Mouse (Mus musculus) liver, embryonic 14.5 days (tissue): Measurements from ENCODE around the gene Ddb1. TPM values are rescaled to one million over a fixed set of nuclear protein-coding genes. Genes with fewer than 3 reads are reported as not detected.

Source experiments
- ATAC-seq: fragments of 200-750 bp; cut with Nextera tagmentation; 2 replicates; pipeline ENCODE4 v1.8.0; 2017; ENCODE audit warnings: moderate number of reproducible peaks, mild to moderate bottlenecking, moderate library complexity; ENCODE audit not compliant: insufficient read depth
- DNase-seq, 3 experiments: peaks; one replicate each; pipeline ENCODE4 v3.0.0-alpha.2; 2012 to 2013; ENCODE audit warnings: low read depth in 3 of 3, low spot score in 3 of 3
- H3K27ac ChIP-seq: fragments of 300-500 bp; sonication (generic); 2 replicates; pipeline ENCODE4 v1.5.1; 2014; ENCODE audit warnings: moderate library complexity, mild to moderate bottlenecking, control low read depth, inconsistent platforms
- H3K27me3 ChIP-seq: fragments of 300-500 bp; sonication (generic); 2 replicates; pipeline ENCODE4 v1.6.1; 2014; ENCODE audit warnings: mild to moderate bottlenecking, low read length, moderate library complexity; ENCODE audit not compliant: control insufficient read depth, insufficient read depth
- H3K36me3 ChIP-seq: fragments of 300-500 bp; sonication (generic); replicated peaks from 2 replicates; pipeline ENCODE4 v1.6.1; 2014; ENCODE audit warnings: low read depth; ENCODE audit not compliant: control insufficient read depth, insufficient read depth
- H3K4me1 ChIP-seq, 2 experiments: fragments of 200-500 bp in 1 of 2; fragments of 300-500 bp in 1 of 2; sonication (generic) in 1 of 2; replicated peaks; 2 replicates each; pipeline ENCODE4 v1.6.1; 2012 to 2014; ENCODE audit warnings: antibody characterized with exemption in 1 of 2, inconsistent platforms in 1 of 2, low read length in 1 of 2; ENCODE audit not compliant: control insufficient read depth in 2 of 2, insufficient read depth in 2 of 2
- H3K4me2 ChIP-seq: fragments of 300-500 bp; sonication (generic); 2 replicates; pipeline ENCODE4 v1.6.1; 2014; ENCODE audit warnings: low read depth, mild to moderate bottlenecking, control low read depth, moderate library complexity
- H3K4me3 ChIP-seq, 2 experiments: fragments of 200-500 bp in 1 of 2; fragments of 300-500 bp in 1 of 2; sonication (generic) in 1 of 2; 2 replicates each; pipeline ENCODE4 v1.5.1; 2012 to 2014; ENCODE audit warnings: low read depth in 2 of 2, low read length in 2 of 2, mild to moderate bottlenecking in 2 of 2, control low read depth in 1 of 2, inconsistent platforms in 1 of 2, moderate library complexity in 1 of 2; ENCODE audit not compliant: insufficient read depth in 1 of 2
- H3K9ac ChIP-seq: fragments of 300-500 bp; sonication (generic); replicated peaks from 2 replicates; pipeline ENCODE4 v1.6.1; 2014; ENCODE audit warnings: mild to moderate bottlenecking, control low read depth, moderate library complexity
- H3K9me3 ChIP-seq: fragments of 300-500 bp; sonication (generic); 2 replicates; pipeline ENCODE4 v1.6.1; 2016; ENCODE audit warnings: low read length, mixed read lengths; ENCODE audit not compliant: control insufficient read depth
- CTCF ChIP-seq: IDR thresholded peaks from 2 replicates; pipeline ENCODE4 v1.5.1; 2016; ENCODE audit warnings: antibody characterized with exemption, low read depth, control low read depth
- EP300 ChIP-seq: IDR thresholded peaks from 2 replicates; pipeline ENCODE4 v1.6.1; 2016; ENCODE audit warnings: antibody characterized with exemption, low read depth
- WGBS: fragments of 180-500 bp; shearing (Covaris S2); extraction: QIAGEN DNeasy Blood & Tissue Kit; methylation state at CpG from one replicate; pipeline ENCODE4 v1.1.7; 2014; ENCODE audit not compliant: insufficient replicate concordance; 5-methylcytosine and 5-hydroxymethylcytosine counted together
- polyA plus RNA-seq, 2 experiments: library from polyadenylated mRNA; depleted of rRNA in 1 of 2; stranded (reverse) in 1 of 2; unstranded in 1 of 2; fragments of >200 nt; fragmentation: Nextera tagmentation in 1 of 2; extraction: Ambion mirVana in 1 of 2; gene quantifications; 2 replicates each; pipeline versions ENCODE4 v1.2.1 to v1.2.3; 2012 to 2014

The Ddb1 gene
- polyA plus RNA-seq, 2 experiments = 91.2 to 133 TPM

DNA sequence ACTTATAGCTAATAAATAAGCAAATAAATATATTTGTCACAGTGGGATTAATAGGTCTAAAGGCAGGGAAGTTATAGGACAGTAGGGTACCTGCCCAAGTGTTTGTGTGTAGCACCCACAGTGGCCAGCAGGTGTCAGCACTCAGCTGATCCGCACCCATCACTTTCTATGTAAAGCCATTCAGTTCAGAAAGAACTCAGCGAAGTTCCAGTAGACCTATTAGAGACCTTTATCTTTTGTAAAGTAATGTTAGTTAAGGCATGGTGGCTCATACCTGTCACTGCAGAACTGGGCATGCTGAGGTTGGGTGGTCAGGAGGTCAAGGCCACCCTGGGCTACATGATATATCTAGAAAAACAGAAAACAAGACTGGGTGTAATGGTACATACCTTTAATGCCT is 60.4 kb downstream of the Ddb1 start:
- Histone ChIP-seq H3K4me3 (no peak overlapping the region), H3K27ac (no peak overlapping the region), H3K4me2 (no peak overlapping the region), H3K9ac (no peak overlapping the region), H3K4me1 (peaks cover 33 to 36% of the 10 kb centered on the region in 2 experiments), H3K36me3 (no peaks in the 10 kb centered on the region; the same call in 1 of the 2 replicates), H3K9me3 (no peaks in the 10 kb centered on the region), H3K27me3 (no peaks in the 10 kb centered on the region)
- TF ChIP-seq EP300 (no peak), CTCF (peak; percentile 94)
- ATAC-seq (no peak), DNase-seq (peak; percentile 46 to 59 (median 47))
- 1% methylated on average over 2 of the region's 2 CpGs for WGBS

DNA sequence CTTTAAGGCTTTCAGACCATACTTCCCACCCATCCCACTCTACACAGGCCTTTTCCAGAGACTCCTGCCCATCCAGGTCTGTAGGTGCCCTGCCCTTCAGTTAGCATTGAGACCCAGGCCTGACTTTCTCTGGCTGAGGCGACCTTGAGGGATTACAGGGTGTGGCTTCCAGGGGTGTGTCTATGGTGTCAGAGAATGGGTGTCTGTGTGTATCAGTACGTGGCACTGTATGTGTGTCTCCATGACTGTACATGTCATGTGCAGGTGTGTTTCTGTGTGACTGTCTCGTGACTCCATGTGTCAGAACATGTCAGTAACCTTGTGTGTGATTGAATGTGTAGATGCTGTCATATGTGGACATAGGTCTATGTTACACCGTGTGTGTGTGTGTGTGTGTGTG is 66.2 kb downstream of the Ddb1 start:
- H3K4me1 ChIP-seq = peaks cover 0 to 9% of the 10 kb centered on the region in 2 experiments; a peak in 2 of 4 replicates
- H3K4me2 ChIP-seq = no peak overlapping the region
- H3K9me3 ChIP-seq = no peaks in the 10 kb centered on the region
- DNase-seq (no peak), ATAC-seq (no peak)
- no peaks in the 10 kb centered on the region for H3K27me3 ChIP-seq
- TF ChIP-seq EP300 (no peak), CTCF (no peak)
- no peak overlapping the region for H3K27ac ChIP-seq
- no peak overlapping the region for H3K9ac ChIP-seq
- no peak overlapping the region for H3K4me3 ChIP-seq
- whole genome bisulfite sequencing = 48% methylated on average over 4 of the region's 4 CpGs
- H3K36me3 ChIP-seq = no peaks in the 10 kb centered on the region

DNA sequence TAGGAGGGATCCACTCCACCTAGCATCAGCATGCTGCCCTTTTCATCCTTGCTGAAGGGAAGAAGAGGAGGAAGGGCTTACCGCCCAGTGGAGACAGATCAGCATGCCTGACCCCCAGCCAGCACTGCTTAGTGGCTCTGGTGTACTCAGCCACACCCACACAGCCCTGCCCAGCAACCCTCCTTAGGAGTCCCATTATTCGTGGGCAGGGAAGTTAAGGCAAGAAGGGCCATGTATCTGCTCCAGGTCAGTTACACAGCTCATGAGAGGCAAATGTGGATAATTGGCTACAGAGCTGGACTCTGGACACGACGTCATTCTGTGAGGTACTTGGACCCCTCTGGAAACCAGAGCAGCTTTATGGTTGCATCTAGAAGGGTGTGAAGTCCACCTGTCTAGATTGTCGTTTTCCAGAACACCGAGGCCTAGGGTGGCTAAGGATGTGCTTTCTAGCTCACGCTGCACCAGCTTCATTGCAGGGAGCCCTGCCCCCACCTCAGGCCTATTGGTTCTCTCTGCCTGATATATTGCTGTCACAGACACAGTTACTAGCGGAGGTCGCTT is 66.8 kb downstream of the Ddb1 start:
- no peak overlapping the region for H3K9ac ChIP-seq
- WGBS = 61% methylated on average over 9 of the region's 9 CpGs
- ATAC-seq (no peak), DNase-seq (no peak)
- H3K9me3 ChIP-seq = no peaks in the 10 kb centered on the region
- no peaks in the 10 kb centered on the region for H3K36me3 ChIP-seq
- no peak overlapping the region for H3K4me2 ChIP-seq
- H3K27ac ChIP-seq = no peak overlapping the region
- peaks cover 0 to 9% of the 10 kb centered on the region in 2 experiments; a peak in 2 of 4 replicates for H3K4me1 ChIP-seq
- H3K27me3 ChIP-seq = no peaks in the 10 kb centered on the region
- TF ChIP-seq CTCF (no peak), EP300 (no peak)
- H3K4me3 ChIP-seq = no peak overlapping the region

DNA sequence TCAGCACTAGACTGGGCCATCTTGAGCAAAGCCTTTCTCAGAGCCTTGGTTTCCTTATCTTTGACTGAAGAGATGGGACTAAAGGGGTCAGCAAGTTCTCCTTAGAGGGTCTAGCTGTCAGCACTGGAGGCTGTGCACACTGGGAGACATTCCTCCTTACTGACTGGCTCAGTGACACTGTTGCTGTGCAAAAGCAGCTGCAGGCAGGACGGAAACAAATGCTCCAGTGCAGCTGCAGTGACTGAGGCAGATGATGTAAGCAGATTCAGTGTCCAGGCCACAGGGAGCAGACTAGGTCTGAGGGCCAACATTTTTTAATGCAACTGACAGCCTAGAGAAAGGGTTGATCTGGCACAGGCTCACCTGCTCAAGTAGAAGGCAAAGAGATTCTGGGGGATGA is 68.1 kb downstream of the Ddb1 start:
- ATAC-seq (no peak), DNase-seq (no peak)
- H3K4me1 ChIP-seq = peaks cover 6 to 14% of the 10 kb centered on the region in 2 experiments
- no peak overlapping the region for H3K9ac ChIP-seq
- no peak overlapping the region for H3K27ac ChIP-seq
- 58% methylated on average over 1 of the region's 1 CpGs for WGBS
- no peak for TF ChIP-seq CTCF
- no peak for TF ChIP-seq EP300
- H3K4me2 ChIP-seq = no peak overlapping the region
- no peak overlapping the region for H3K4me3 ChIP-seq
- H3K9me3 ChIP-seq = no peaks in the 10 kb centered on the region
- H3K27me3 ChIP-seq = no peaks in the 10 kb centered on the region
- H3K36me3 ChIP-seq = no peaks in the 10 kb centered on the region

DNA sequence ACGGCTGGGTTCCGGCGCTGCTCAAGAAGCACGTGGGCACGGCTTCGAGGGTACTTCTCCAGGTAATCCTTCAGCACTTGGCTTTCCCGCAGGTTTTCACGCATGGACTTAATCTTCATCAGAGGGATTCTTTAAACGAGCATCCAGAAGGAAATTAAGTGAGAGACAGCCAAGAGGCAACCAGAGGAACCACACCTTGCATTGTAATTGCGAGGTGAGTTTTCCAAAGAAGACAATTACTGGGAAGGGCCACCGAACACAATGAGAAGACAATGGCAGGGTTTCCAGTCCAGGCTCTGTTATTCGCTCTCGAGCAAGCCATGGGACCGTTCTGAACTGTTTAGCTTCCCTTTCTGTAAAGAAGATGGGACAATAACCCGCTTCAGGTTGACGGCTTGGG is 71.5 kb downstream of the Ddb1 start:
- Histone ChIP-seq H3K4me1 (peaks cover 6 to 9% of the 10 kb centered on the region in 2 experiments), H3K27ac (no peak overlapping the region), H3K4me3 (no peak overlapping the region), H3K9me3 (no peaks in the 10 kb centered on the region), H3K27me3 (no peaks in the 10 kb centered on the region), H3K4me2 (no peak overlapping the region), H3K9ac (no peak overlapping the region), H3K36me3 (no peaks in the 10 kb centered on the region)
- ATAC-seq = no peak
- TF ChIP-seq EP300 (no peak), CTCF (no peak)
- no peak for DNase-seq
- WGBS = 78% methylated on average over 16 of the region's 16 CpGs
